8 mouse cellular contexts compared by ENCODE assay signal in the genomic region with DNA sequence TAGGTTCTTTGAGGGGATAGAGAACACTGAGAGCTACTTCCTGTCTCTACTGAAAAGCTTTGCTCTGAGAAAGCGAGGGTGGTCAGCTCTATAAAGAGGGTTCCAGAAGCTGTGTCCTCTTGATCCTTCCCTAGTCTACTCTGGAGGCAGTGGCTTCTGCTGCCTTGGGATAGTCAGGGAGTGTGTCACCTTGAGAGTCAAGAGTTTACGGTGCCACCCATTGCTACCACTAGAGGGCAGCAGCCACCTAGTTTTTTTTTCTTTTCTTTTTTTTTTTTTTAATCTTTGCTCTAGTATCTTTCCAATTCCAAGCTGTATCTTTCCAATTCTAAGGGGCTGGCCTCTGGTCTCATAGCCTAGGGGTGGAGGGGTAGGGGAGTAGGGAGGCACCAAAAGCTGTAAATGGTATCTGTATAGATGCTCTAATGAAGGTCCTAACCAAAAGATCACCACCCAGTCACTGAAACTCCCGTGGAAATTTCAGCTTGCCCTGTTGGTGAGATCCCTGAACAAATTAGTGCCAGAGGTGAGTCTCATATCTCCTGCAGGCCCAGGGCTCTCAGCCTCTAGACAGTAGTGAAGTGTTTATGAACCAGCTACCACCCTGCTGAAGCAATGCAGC. TPM values are rescaled to one million over a fixed set of nuclear protein-coding genes. Genes with fewer than 3 reads are reported as not detected.
DNase-seq lines count a peak whose midpoint lies in the region; ATAC-seq and TF ChIP-seq lines count a peak whose summit lies in the region.

No protein-coding gene starts in this region.

- peak; percentile 80 for DNase-seq in kidney, adult 9 months
- DNase-seq in kidney, adult 11 months, result no peak
- peak; percentile 84 for DNase-seq in MEL (ENCODE audit: low read depth, low spot score)
- peak; percentile 65 for DNase-seq in c-Kit-positive CD71-positive TER-119-negative erythroid progenitor cells, embryonic 14.5 days (ENCODE audit: low read depth)
- peak; percentile 62 for DNase-seq in gastrocnemius, postnatal 14 days
- DNase-seq in left cerebral cortex, postnatal 4 days, result peak; percentile 64
- peak; percentile 56 to 68 for DNase-seq in natural killer cell, adult 2 months (ENCODE audit: low spot score in 2 of 2)

- no peak for TF ChIP-seq POLR2A in MEL (IDR thresholded peaks at IDR 0.05; ENCODE audit: control insufficient read depth in 1 of 2, insufficient read depth in 1 of 2, low read depth in 1 of 2, low read length in 2 of 2, poor library complexity in 1 of 2)

- H3K36me3 ChIP-seq in MEL (ENCODE audit: control insufficient read depth in 1 of 2, insufficient read depth in 2 of 2, low read length in 2 of 2), result peaks cover 0 to 32% of the 10 kb centered on the region in 2 experiments; a peak in 2 of 4 replicates

- peak; percentile 98 for TF ChIP-seq RAD21 in MEL (IDR thresholded peaks at IDR 0.05; ENCODE audit: low read depth, low read length)

- intact Hi-C loops in gastrocnemius, postnatal 14 days (cut with DNase I; ENCODE audit: low total_unique reads), result loop anchor here (2.0 to 5.0 kb wide), 2 partner anchors 25 to 55 kb away; no protein-coding TSS in a partner anchor
- intact Hi-C loops in left cerebral cortex, postnatal 4 days (cut with DNase I), result loop anchor here (2.0 kb wide), 1 partner anchor 29 kb away; no protein-coding TSS in a partner anchor

- peak; percentile 76 to 91 (median 82) for TF ChIP-seq CTCF in MEL (IDR thresholded peaks at IDR 0.05 in 2 of 3, conservative IDR thresholded peaks at IDR 0.05 in 1 of 3; ENCODE audit: control insufficient read depth in 1 of 3, insufficient read depth in 1 of 3, low read depth in 2 of 3, low read length in 3 of 3, poor library complexity in 1 of 3, severe bottlenecking in 1 of 3)

- H3K9ac ChIP-seq in MEL (ENCODE audit: control insufficient read depth, low read depth, low read length, poor library complexity, severe bottlenecking), result no peak overlapping the region

- H3K4me1 ChIP-seq in MEL (ENCODE audit: control insufficient read depth in 1 of 2, insufficient read depth in 2 of 2, low read length in 2 of 2), result peaks cover 29 to 44% of the 10 kb centered on the region in 2 experiments

- H3K27ac ChIP-seq in MEL (ENCODE audit: control insufficient read depth, low read depth, low read length), result peak overlapping the region; percentile 8

- no peaks in the 10 kb centered on the region for H3K9me3 ChIP-seq in MEL (replicated peaks; ENCODE audit: insufficient read depth, low read length)

- H3K4me3 ChIP-seq in MEL (ENCODE audit: control insufficient read depth in 1 of 2, insufficient read depth in 1 of 2, low read depth in 2 of 2, low read length in 2 of 2), result peak overlapping the region in 1 of 2 experiments; percentile 3; a peak in 1 of 4 replicates

- peaks cover 5% of the 10 kb centered on the region; the same call in 1 of the 2 replicates for H3K79me2 ChIP-seq in MEL (ENCODE audit: control insufficient read depth, insufficient read depth, low read length, poor library complexity)

- no peak; a peak in 1 of 4 replicates for TF ChIP-seq EP300 in MEL (IDR thresholded peaks at IDR 0.05; ENCODE audit: low read depth in 1 of 2, low read length in 2 of 2)

- ATAC-seq in monocyte, adult 5-6 weeks (replicated peaks; ENCODE audit: insufficient number of reproducible peaks, low FRiP score, low TSS enrichment, poor library complexity, severe bottlenecking), result no peak

- H3K27me3 ChIP-seq in MEL (ENCODE audit: control insufficient read depth in 1 of 2, insufficient read depth in 2 of 2, low read length in 2 of 2), result no peaks in the 10 kb centered on the region

TF ChIP-seq in MEL, 35 proteins besides CTCF, POLR2A, EP300 and RAD21:
- TF ChIP-seq ZMIZ1 (IDR thresholded peaks at IDR 0.05; ENCODE audit: low read depth, low read length) (no peak), E2F4 (IDR thresholded peaks at IDR 0.05; ENCODE audit: borderline replicate concordance, low read depth, low read length) (no peak), ZKSCAN1 (IDR thresholded peaks at IDR 0.05; ENCODE audit: low read depth, low read length) (peak; percentile 69; the same call in 1 of the 2 replicates), MYC (IDR thresholded peaks at IDR 0.05; ENCODE audit: low read depth, low read length) (peak; percentile 58; the same call in 1 of the 2 replicates), POLR2AphosphoS5 (IDR thresholded peaks at IDR 0.05; ENCODE audit: borderline replicate concordance, low read depth, low read length) (no peak), KAT2A (conservative IDR thresholded peaks at IDR 0.05; ENCODE audit: low read depth, low read length) (no peak), ELF1 (IDR thresholded peaks at IDR 0.05; ENCODE audit: low read depth, low read length) (no peak), MEF2A (IDR thresholded peaks at IDR 0.05; ENCODE audit: extremely low read depth, insufficient replicate concordance, low read depth, low read length, poor library complexity, severe bottlenecking) (no peak), MAX (IDR thresholded peaks at IDR 0.05; ENCODE audit: low read length) (no peak), CHD1 (IDR thresholded peaks at IDR 0.05; ENCODE audit: low read depth, low read length) (no peak), BHLHE40 (IDR thresholded peaks at IDR 0.05; ENCODE audit: borderline replicate concordance, low read depth, low read length) (peak; percentile 33; the same call in 1 of the 2 replicates), GABPA (IDR thresholded peaks at IDR 0.05; ENCODE audit: low read depth, low read length) (no peak), MAZ (IDR thresholded peaks at IDR 0.05; ENCODE audit: low read depth, low read length) (no peak), TBP (IDR thresholded peaks at IDR 0.05; ENCODE audit: low read depth, low read length) (no peak), UBTF (IDR thresholded peaks at IDR 0.05; ENCODE audit: borderline replicate concordance, insufficient read depth, low read depth, low read length) (no peak), ZC3H11A (IDR thresholded peaks at IDR 0.05; ENCODE audit: low read depth, low read length) (peak; percentile 89), TCF12 (IDR thresholded peaks at IDR 0.05; ENCODE audit: low read depth, low read length) (no peak), NELFE (IDR thresholded peaks at IDR 0.05; ENCODE audit: low read depth, low read length) (no peak), GATA1 (IDR thresholded peaks at IDR 0.05; ENCODE audit: low read depth, low read length) (peak; percentile 42), MAFK (IDR thresholded peaks at IDR 0.05; ENCODE audit: borderline replicate concordance, low read depth, low read length) (no peak), SMC3 (IDR thresholded peaks at IDR 0.05; ENCODE audit: low read depth, low read length) (peak; percentile 87), ETS1 (IDR thresholded peaks at IDR 0.05; ENCODE audit: low read depth, low read length) (no peak; the same call in 1 of the 2 replicates), HCFC1 (IDR thresholded peaks at IDR 0.05; ENCODE audit: low read depth, low read length) (peak; percentile 63), CHD2 (IDR thresholded peaks at IDR 0.05; ENCODE audit: low read length) (no peak), RCOR1 (IDR thresholded peaks at IDR 0.05; ENCODE audit: low read depth, low read length) (no peak), SIN3A (IDR thresholded peaks at IDR 0.05; ENCODE audit: low read length) (peak; percentile 72), USF2 (IDR thresholded peaks at IDR 0.05; ENCODE audit: borderline replicate concordance in 1 of 2, insufficient read depth in 1 of 2, low read depth in 1 of 2, low read length in 2 of 2) (no peak), ZNF384 (IDR thresholded peaks at IDR 0.05; ENCODE audit: low read depth, low read length) (peak; percentile 100), NRF1 (IDR thresholded peaks at IDR 0.05; ENCODE audit: insufficient read depth, low read depth, low read length, poor library complexity, severe bottlenecking) (no peak), MYB (IDR thresholded peaks at IDR 0.05; ENCODE audit: low read depth, low read length) (no peak), USF1 (IDR thresholded peaks at IDR 0.05; ENCODE audit: low read depth, low read length) (no peak), JUND (IDR thresholded peaks at IDR 0.05; ENCODE audit: low read depth, low read length) (no peak), MXI1 (IDR thresholded peaks at IDR 0.05; ENCODE audit: low read depth, low read length) (no peak), POLR2AphosphoS2 (IDR thresholded peaks at IDR 0.05; ENCODE audit: low read length) (no peak)

RNA-seq across cellular contexts. Expression of gene Phospho1, which starts 3.3 kb away (rescaled TPM):
- 15.4 and 17.7 TPM in 2 replicates for total RNA-seq in MEL (2012; rRNA removed)
- 10 to 100 TPM in 1 of 2 experiments, not detected in 1; 76.0 TPM for polyA plus RNA-seq in MEL (2012; ENCODE audit: insufficient read depth in 1 of 2, insufficient read length in 2 of 2, low read depth in 1 of 2, low replicate concordance in 2 of 2, missing spikeins in 1 of 2)
- 100 to 1,000 TPM; 148 to 155 TPM for total RNA-seq in gastrocnemius, postnatal 14 days (2021)
- total RNA-seq in left cerebral cortex, postnatal 4 days (2021), result 1 to 10 TPM; 2.4 to 3.1 TPM
- 2.8 to 3.6 TPM in 2 of 3 replicates, not detected in the other for total RNA-seq in monocyte, adult 5-6 weeks (2017)

RNA-seq across cellular contexts. Expression of gene Gngt2, which starts 9.4 kb away (rescaled TPM):
- 23.5 and 24.0 TPM in 2 replicates for total RNA-seq in MEL (2012; rRNA removed)
- 10 to 100 TPM in 1 of 2 experiments, not detected in 1; 25.9 TPM for polyA plus RNA-seq in MEL (2012; ENCODE audit: insufficient read depth in 1 of 2, insufficient read length in 2 of 2, low read depth in 1 of 2, low replicate concordance in 2 of 2, missing spikeins in 1 of 2)
- total RNA-seq in gastrocnemius, postnatal 14 days (2021), result 1 to 10 TPM; 7.1 to 8.1 TPM
- total RNA-seq in left cerebral cortex, postnatal 4 days (2021), result 1 to 10 TPM in 1 of 2 experiments, under 1 TPM in 1; 0.72 to 1.8 TPM
- total RNA-seq in monocyte, adult 5-6 weeks (2017), result 863 to 2,060 TPM (median 1,763 TPM) in 3 replicates

RNA-seq across cellular contexts. Expression of gene Abi3, which starts 14.7 kb away (rescaled TPM):
- 3.2 and 3.3 TPM in 2 replicates for total RNA-seq in MEL (2012; rRNA removed)
- 10 to 100 TPM in 1 of 2 experiments, not detected in 1; 15.4 TPM for polyA plus RNA-seq in MEL (2012; ENCODE audit: insufficient read depth in 1 of 2, insufficient read length in 2 of 2, low read depth in 1 of 2, low replicate concordance in 2 of 2, missing spikeins in 1 of 2)
- 1 to 10 TPM; 3.3 to 4.9 TPM for total RNA-seq in gastrocnemius, postnatal 14 days (2021)
- total RNA-seq in left cerebral cortex, postnatal 4 days (2021), result 1 to 10 TPM; 1.5 to 1.9 TPM
- 160 to 201 TPM (median 188 TPM) in 3 replicates for total RNA-seq in monocyte, adult 5-6 weeks (2017)

Comparison
In these comparisons a context has a peak if more than half of its experiments do, and no peak if none do; other contexts are left out.
1. RNA of gene Gngt2, which starts 9.4 kb away (total RNA-seq): 863 to 2,060 TPM in monocyte, adult 5-6 weeks; 23.5 to 24.0 TPM in MEL, 7.1 to 8.1 TPM in gastrocnemius, postnatal 14 days and 0.72 to 1.8 TPM in left cerebral cortex, postnatal 4 days; every median in the first group is over 10 times any median in the second.
2. RNA of gene Abi3, which starts 14.7 kb away (total RNA-seq): 160 to 201 TPM in monocyte, adult 5-6 weeks; 3.3 to 4.9 TPM in gastrocnemius, postnatal 14 days, 3.2 to 3.3 TPM in MEL and 1.5 to 1.9 TPM in left cerebral cortex, postnatal 4 days; every median in the first group is over 10 times any median in the second.